Mouse (Mus musculus) liver, embryonic 14.5 days (tissue): ENCODE data around the gene Brap. TPM values are rescaled to one million over a fixed set of nuclear protein-coding genes. Genes with fewer than 3 reads are reported as not detected.

ENCODE experiments used
- ATAC-seq: fragments of 200-750 bp; cut with Nextera tagmentation; 2 replicates; pipeline ENCODE4 v1.8.0; 2017; ENCODE audit warnings: moderate number of reproducible peaks, mild to moderate bottlenecking, moderate library complexity; ENCODE audit not compliant: insufficient read depth
- DNase-seq, 3 experiments: peaks; one replicate each; pipeline ENCODE4 v3.0.0-alpha.2; 2012 to 2013; ENCODE audit warnings: low read depth in 3 of 3, low spot score in 3 of 3
- H3K27ac ChIP-seq: fragments of 300-500 bp; sonication (generic); 2 replicates; pipeline ENCODE4 v1.5.1; 2014; ENCODE audit warnings: moderate library complexity, mild to moderate bottlenecking, control low read depth, inconsistent platforms
- H3K27me3 ChIP-seq: fragments of 300-500 bp; sonication (generic); 2 replicates; pipeline ENCODE4 v1.6.1; 2014; ENCODE audit warnings: mild to moderate bottlenecking, low read length, moderate library complexity; ENCODE audit not compliant: control insufficient read depth, insufficient read depth
- H3K36me3 ChIP-seq: fragments of 300-500 bp; sonication (generic); replicated peaks from 2 replicates; pipeline ENCODE4 v1.6.1; 2014; ENCODE audit warnings: low read depth; ENCODE audit not compliant: control insufficient read depth, insufficient read depth
- H3K4me1 ChIP-seq, 2 experiments: fragments of 200-500 bp in 1 of 2; fragments of 300-500 bp in 1 of 2; sonication (generic) in 1 of 2; replicated peaks; 2 replicates each; pipeline ENCODE4 v1.6.1; 2012 to 2014; ENCODE audit warnings: antibody characterized with exemption in 1 of 2, inconsistent platforms in 1 of 2, low read length in 1 of 2; ENCODE audit not compliant: control insufficient read depth in 2 of 2, insufficient read depth in 2 of 2
- H3K4me2 ChIP-seq: fragments of 300-500 bp; sonication (generic); 2 replicates; pipeline ENCODE4 v1.6.1; 2014; ENCODE audit warnings: low read depth, mild to moderate bottlenecking, control low read depth, moderate library complexity
- H3K4me3 ChIP-seq, 2 experiments: fragments of 200-500 bp in 1 of 2; fragments of 300-500 bp in 1 of 2; sonication (generic) in 1 of 2; 2 replicates each; pipeline ENCODE4 v1.5.1; 2012 to 2014; ENCODE audit warnings: low read depth in 2 of 2, low read length in 2 of 2, mild to moderate bottlenecking in 2 of 2, control low read depth in 1 of 2, inconsistent platforms in 1 of 2, moderate library complexity in 1 of 2; ENCODE audit not compliant: insufficient read depth in 1 of 2
- H3K9ac ChIP-seq: fragments of 300-500 bp; sonication (generic); replicated peaks from 2 replicates; pipeline ENCODE4 v1.6.1; 2014; ENCODE audit warnings: mild to moderate bottlenecking, control low read depth, moderate library complexity
- H3K9me3 ChIP-seq: fragments of 300-500 bp; sonication (generic); 2 replicates; pipeline ENCODE4 v1.6.1; 2016; ENCODE audit warnings: low read length, mixed read lengths; ENCODE audit not compliant: control insufficient read depth
- CTCF ChIP-seq: IDR thresholded peaks from 2 replicates; pipeline ENCODE4 v1.5.1; 2016; ENCODE audit warnings: antibody characterized with exemption, low read depth, control low read depth
- EP300 ChIP-seq: IDR thresholded peaks from 2 replicates; pipeline ENCODE4 v1.6.1; 2016; ENCODE audit warnings: antibody characterized with exemption, low read depth
- WGBS: fragments of 180-500 bp; shearing (Covaris S2); extraction: QIAGEN DNeasy Blood & Tissue Kit; methylation state at CpG from one replicate; pipeline ENCODE4 v1.1.7; 2014; ENCODE audit not compliant: insufficient replicate concordance; 5-methylcytosine and 5-hydroxymethylcytosine counted together
- polyA plus RNA-seq, 2 experiments: library from polyadenylated mRNA; depleted of rRNA in 1 of 2; stranded (reverse) in 1 of 2; unstranded in 1 of 2; fragments of >200 nt; fragmentation: Nextera tagmentation in 1 of 2; extraction: Ambion mirVana in 1 of 2; gene quantifications; 2 replicates each; pipeline versions ENCODE4 v1.2.1 to v1.2.3; 2012 to 2014

Gene Brap
- polyA plus RNA-seq, 2 experiments, result 12.5 to 22.7 TPM

- Histone ChIP-seq H3K27me3 (no peaks in the 10 kb centered on the region), H3K9me3 (no peaks in the 10 kb centered on the region), H3K4me3 (no peak overlapping the region), H3K36me3 (peaks cover 30% of the 10 kb centered on the region), H3K27ac (no peak overlapping the region), H3K9ac (no peak overlapping the region), H3K4me2 (no peak overlapping the region), H3K4me1 (peaks cover 0 to 2% of the 10 kb centered on the region in 2 experiments; a peak in 1 of 4 replicates)
- TF ChIP-seq EP300, result no peak
- no peak for TF ChIP-seq CTCF
- DNase-seq, result no peak
- ATAC-seq, result no peak
- WGBS, result 59% methylated on average over 4 of the region's 4 CpGs
Measured at GRCm38 (mm10) chr5:121667067-121667466, 6.7 kb downstream of the Brap start.

- TF ChIP-seq EP300 (no peak), CTCF (no peak)
- DNase-seq, result no peak
- Histone ChIP-seq H3K4me2 (no peak overlapping the region), H3K9ac (no peak overlapping the region), H3K27ac (no peak overlapping the region), H3K4me1 (no peaks in the 10 kb centered on the region; a peak in 1 of 4 replicates), H3K27me3 (no peaks in the 10 kb centered on the region), H3K9me3 (no peaks in the 10 kb centered on the region), H3K4me3 (no peak overlapping the region), H3K36me3 (peaks cover 27% of the 10 kb centered on the region)
- 75% methylated on average over 6 of the region's 6 CpGs for WGBS
- no peak for ATAC-seq
Measured at GRCm38 (mm10) chr5:121668411-121668810, 8.0 kb downstream of the Brap start.

GRCm38 (mm10) chr5:121670412-121670811 lies 10.0 kb downstream of the Brap start:
- Histone ChIP-seq H3K27ac (no peak overlapping the region), H3K36me3 (peaks cover 16% of the 10 kb centered on the region), H3K4me3 (no peak overlapping the region), H3K4me2 (no peak overlapping the region), H3K4me1 (no peaks in the 10 kb centered on the region; a peak in 1 of 4 replicates), H3K9me3 (no peaks in the 10 kb centered on the region), H3K27me3 (no peaks in the 10 kb centered on the region), H3K9ac (no peak overlapping the region)
- WGBS, result 64% methylated on average over 3 of the region's 3 CpGs
- DNase-seq, result peak in 1 of 3 experiments; percentile 18
- ATAC-seq, result no peak
- TF ChIP-seq EP300 (no peak), CTCF (peak; percentile 80)

GRCm38 (mm10) chr5:121682250-121682649 lies 21.9 kb downstream of the Brap start:
- H3K36me3 ChIP-seq, result peaks cover 43% of the 10 kb centered on the region
- H3K4me3 ChIP-seq, result no peak overlapping the region
- DNase-seq, result no peak
- TF ChIP-seq EP300 (no peak), CTCF (no peak)
- 90% methylated on average over 2 of the region's 2 CpGs for WGBS
- H3K9ac ChIP-seq, result no peak overlapping the region
- ATAC-seq, result no peak
- H3K9me3 ChIP-seq, result no peaks in the 10 kb centered on the region
- no peaks in the 10 kb centered on the region for H3K27me3 ChIP-seq
- H3K4me2 ChIP-seq, result no peak overlapping the region
- no peaks in the 10 kb centered on the region for H3K4me1 ChIP-seq
- H3K27ac ChIP-seq, result no peak overlapping the region

GRCm38 (mm10) chr5:121685495-121685894 lies 25.1 kb downstream of the Brap start:
- H3K9ac ChIP-seq, result no peak overlapping the region
- H3K36me3 ChIP-seq, result peaks cover 24% of the 10 kb centered on the region
- peaks cover 0 to 3% of the 10 kb centered on the region in 2 experiments; a peak in 1 of 4 replicates for H3K4me1 ChIP-seq
- no peaks in the 10 kb centered on the region for H3K27me3 ChIP-seq
- H3K4me2 ChIP-seq, result no peak overlapping the region
- no peaks in the 10 kb centered on the region for H3K9me3 ChIP-seq
- TF ChIP-seq EP300, result no peak
- no peak for TF ChIP-seq CTCF
- WGBS, result 84% methylated on average over 6 of the region's 6 CpGs
- no peak overlapping the region for H3K4me3 ChIP-seq
- ATAC-seq (no peak), DNase-seq (no peak)
- no peak overlapping the region for H3K27ac ChIP-seq
